Mouse (Mus musculus): ENCODE results near the gene Hoxa9. TPM values are rescaled to one million over a fixed set of nuclear protein-coding genes. Genes with fewer than 3 reads are reported as not detected.

Gene Hoxa9
- total and polyA plus RNA-seq, 2 experiments = 0.10 TPM; not detected in 1

- peaks cover 56% of the 10 kb centered on the region for H3K27me3 ChIP-seq (ENCODE audit: control insufficient read depth, insufficient read depth, low read length)
- 24% methylated on average over 3 of the region's 3 CpGs for WGBS
- TF ChIP-seq POLR2A (IDR thresholded peaks at IDR 0.05; ENCODE audit: extremely low read depth, insufficient read depth, low read length) (no peak), CTCF (IDR thresholded peaks at IDR 0.05; ENCODE audit: low read depth, low read length) (no peak)
- H3K27ac ChIP-seq (replicated peaks; ENCODE audit: insufficient read depth, low read depth, low read length) = no peak overlapping the region
- H3K9ac ChIP-seq (ENCODE audit: low read depth, low read length) = no peak overlapping the region
- DNase-seq (ENCODE audit: extremely low read depth, low read depth, low spot score) = no peak
- no peaks in the 10 kb centered on the region for H3K36me3 ChIP-seq (ENCODE audit: control insufficient read depth, insufficient read depth, low read length)
- H3K4me3 ChIP-seq (ENCODE audit: insufficient read depth, low read depth, low read length) = no peak overlapping the region
- no peaks in the 10 kb centered on the region for H3K4me1 ChIP-seq (ENCODE audit: control insufficient read depth, insufficient read depth, low read length)
- no peaks in the 10 kb centered on the region for H3K79me2 ChIP-seq (ENCODE audit: control insufficient read depth, insufficient read depth, low read length)
Measured at GRCm38 (mm10) chr6:52215070-52215469, 15.8 kb downstream of the Hoxa9 start.

- Histone ChIP-seq H3K4me1 (ENCODE audit: control insufficient read depth, insufficient read depth, low read length) (no peaks in the 10 kb centered on the region), H3K27me3 (ENCODE audit: control insufficient read depth, insufficient read depth, low read length) (peaks cover 53% of the 10 kb centered on the region), H3K9ac (ENCODE audit: low read depth, low read length) (no peak overlapping the region), H3K4me3 (ENCODE audit: insufficient read depth, low read depth, low read length) (no peak overlapping the region), H3K27ac (replicated peaks; ENCODE audit: insufficient read depth, low read depth, low read length) (no peak overlapping the region), H3K36me3 (ENCODE audit: control insufficient read depth, insufficient read depth, low read length) (no peaks in the 10 kb centered on the region), H3K79me2 (ENCODE audit: control insufficient read depth, insufficient read depth, low read length) (no peaks in the 10 kb centered on the region)
- TF ChIP-seq CTCF (IDR thresholded peaks at IDR 0.05; ENCODE audit: low read depth, low read length) (no peak), POLR2A (IDR thresholded peaks at IDR 0.05; ENCODE audit: extremely low read depth, insufficient read depth, low read length) (no peak)
- DNase-seq (ENCODE audit: extremely low read depth, low read depth, low spot score) = no peak
- WGBS = 25% methylated on average over 5 of the region's 5 CpGs
Measured at GRCm38 (mm10) chr6:52214271-52214670, 16.6 kb downstream of the Hoxa9 start.

GRCm38 (mm10) chr6:52213119-52213986 lies 17.5 kb downstream of the Hoxa9 start, which contains the start of the genes Hoxa3 and Gm28308:
TSS of gene Hoxa3 (minus strand) at chr6:52213336.
TSS of gene Gm28308 (minus strand) at chr6:52213339.
- no peak within 1 kb of the TSS for H3K9ac ChIP-seq (ENCODE audit: low read depth, low read length)
- H3K27ac ChIP-seq (replicated peaks; ENCODE audit: insufficient read depth, low read depth, low read length) = no peak within 1 kb of the TSS

GRCm38 (mm10) chr6:52212556-52213118 lies 18.3 kb downstream of the Hoxa9 start:
- TF ChIP-seq CTCF (IDR thresholded peaks at IDR 0.05; ENCODE audit: low read depth, low read length) = no peak
- TF ChIP-seq POLR2A (IDR thresholded peaks at IDR 0.05; ENCODE audit: extremely low read depth, insufficient read depth, low read length) = no peak
- Histone ChIP-seq H3K79me2 (ENCODE audit: control insufficient read depth, insufficient read depth, low read length) (no peaks in the 10 kb centered on the region), H3K27me3 (ENCODE audit: control insufficient read depth, insufficient read depth, low read length) (peaks cover 55% of the 10 kb centered on the region), H3K27ac (replicated peaks; ENCODE audit: insufficient read depth, low read depth, low read length) (no peak overlapping the region), H3K4me1 (ENCODE audit: control insufficient read depth, insufficient read depth, low read length) (no peaks in the 10 kb centered on the region), H3K4me3 (ENCODE audit: insufficient read depth, low read depth, low read length) (peak overlapping the region; percentile 34; the same call in 1 of the 2 replicates), H3K9ac (ENCODE audit: low read depth, low read length) (no peak overlapping the region), H3K36me3 (ENCODE audit: control insufficient read depth, insufficient read depth, low read length) (no peaks in the 10 kb centered on the region)
- no peak for DNase-seq (ENCODE audit: extremely low read depth, low read depth, low spot score)
- WGBS = 5% methylated on average over 22 of the region's 22 CpGs

More at GRCm38 (mm10) chr6:52213119-52213986, 17.5 kb downstream of the Hoxa9 start, which contains the start of the genes Hoxa3 and Gm28308:
- Histone ChIP-seq H3K27me3 (ENCODE audit: control insufficient read depth, insufficient read depth, low read length) (peaks cover 57% of the 10 kb centered on the region), H3K4me1 (ENCODE audit: control insufficient read depth, insufficient read depth, low read length) (no peaks in the 10 kb centered on the region), H3K36me3 (ENCODE audit: control insufficient read depth, insufficient read depth, low read length) (no peaks in the 10 kb centered on the region), H3K4me3 (ENCODE audit: insufficient read depth, low read depth, low read length) (peak within 1 kb of the TSS; percentile 34; the same call in 1 of the 2 replicates), H3K79me2 (ENCODE audit: control insufficient read depth, insufficient read depth, low read length) (no peaks in the 10 kb centered on the region)
- TF ChIP-seq CTCF (IDR thresholded peaks at IDR 0.05; ENCODE audit: low read depth, low read length) (no peak), POLR2A (IDR thresholded peaks at IDR 0.05; ENCODE audit: extremely low read depth, insufficient read depth, low read length) (no peak)
- no peak for DNase-seq (ENCODE audit: extremely low read depth, low read depth, low spot score)
- WGBS = 7% methylated on average over 38 of the region's 38 CpGs

GRCm38 (mm10) chr6:52211961-52212360 lies 18.9 kb downstream of the Hoxa9 start:
- no peak for DNase-seq (ENCODE audit: extremely low read depth, low read depth, low spot score)

More at GRCm38 (mm10) chr6:52211961-52212360, 18.9 kb downstream of the Hoxa9 start:
- Histone ChIP-seq H3K36me3 (ENCODE audit: control insufficient read depth, insufficient read depth, low read length) (no peaks in the 10 kb centered on the region), H3K9ac (ENCODE audit: low read depth, low read length) (no peak overlapping the region), H3K4me1 (ENCODE audit: control insufficient read depth, insufficient read depth, low read length) (no peaks in the 10 kb centered on the region), H3K4me3 (ENCODE audit: insufficient read depth, low read depth, low read length) (no peak overlapping the region), H3K27me3 (ENCODE audit: control insufficient read depth, insufficient read depth, low read length) (peaks cover 48% of the 10 kb centered on the region), H3K79me2 (ENCODE audit: control insufficient read depth, insufficient read depth, low read length) (no peaks in the 10 kb centered on the region), H3K27ac (replicated peaks; ENCODE audit: insufficient read depth, low read depth, low read length) (no peak overlapping the region)
- 8% methylated on average over 13 of the region's 13 CpGs for WGBS
- TF ChIP-seq CTCF (IDR thresholded peaks at IDR 0.05; ENCODE audit: low read depth, low read length) = no peak
- no peak for TF ChIP-seq POLR2A (IDR thresholded peaks at IDR 0.05; ENCODE audit: extremely low read depth, insufficient read depth, low read length)

Measured in liver, adult 2 months (tissue).